Mouse (Mus musculus) embryo, embryonic 11 days (tissue): ENCODE measurements at regions not wholly inside any gene's neighbourhood (a gene's known extent, or its start where the extent isn't known, plus 50 kb on each side); places are given as distances from the start of the nearest gene placed in this dataset.
"Not testable (repeated sequence)": the region's sequence is repeated elsewhere in the genome, so short reads cannot be mapped to it uniquely, and the experiment has no call there.

Experiments
- DNase-seq: peaks from one replicate; pipeline ENCODE4 v3.0.0-alpha.2; 2015

DNA sequence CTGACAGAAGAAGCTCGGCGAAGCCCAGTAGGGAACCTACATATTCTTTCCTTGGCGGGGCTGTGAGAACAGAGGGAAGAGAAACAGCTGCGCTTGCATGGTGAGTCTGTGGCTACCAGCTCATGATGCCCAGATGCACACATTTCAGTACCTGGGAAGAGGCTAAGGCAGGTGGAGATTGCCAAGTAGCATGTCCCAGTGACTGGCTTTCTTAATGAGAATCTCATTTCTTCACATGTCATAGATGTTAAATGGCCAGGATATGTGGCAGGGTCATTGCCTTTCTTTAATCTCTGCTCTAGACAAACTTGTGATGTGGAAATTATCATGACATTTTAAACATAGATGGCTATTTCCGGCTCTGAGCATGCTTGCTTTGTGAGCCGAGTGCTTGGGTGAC is 109.5 kb upstream of the Tns3 start:
- no peak for DNase-seq

GRCm38 (mm10) chr11:8773260-8773659 is 108.9 kb upstream of the Tns3 start:
- peak; percentile 21 for DNase-seq

DNA sequence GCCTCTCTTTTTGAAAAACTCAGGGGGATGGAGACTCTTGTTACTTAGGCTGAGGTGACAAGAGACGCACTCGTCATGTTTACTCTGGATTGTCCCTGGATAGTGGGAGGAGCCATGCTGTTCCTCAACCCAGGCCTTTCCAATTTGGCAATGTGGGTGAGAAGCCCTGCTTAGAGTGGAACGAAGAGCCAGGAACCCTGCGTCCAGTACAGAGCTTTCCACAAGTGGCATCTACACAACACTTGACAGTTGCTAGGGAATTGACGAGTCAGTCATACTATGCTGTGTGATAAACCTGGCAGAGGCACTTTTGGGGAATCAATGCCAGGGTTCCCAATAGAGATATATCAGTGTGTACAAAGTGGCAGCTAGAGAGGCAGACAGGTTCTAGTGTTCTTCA is 108.2 kb upstream of the Tns3 start:
- no peak for DNase-seq

- DNase-seq = not testable (repeated sequence)
Measured at GRCm38 (mm10) chr11:8768706-8769105, 104.4 kb upstream of the Tns3 start.

DNA sequence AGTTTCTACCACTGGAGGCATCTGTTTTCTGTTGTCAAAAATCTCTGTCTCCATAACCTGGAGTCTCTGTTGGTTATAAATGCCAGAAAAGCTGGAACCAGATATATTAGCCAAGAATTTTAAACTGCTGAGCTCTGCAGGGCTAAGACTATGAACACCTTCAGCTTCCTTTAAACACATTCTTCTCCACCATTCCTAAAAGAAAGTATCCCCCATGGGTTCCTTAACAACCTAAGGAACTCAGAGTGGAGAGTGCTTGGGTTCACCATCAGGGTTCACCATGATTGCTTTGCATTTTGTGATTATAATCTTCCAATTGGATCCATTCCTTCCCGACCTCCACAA is 101.2 kb upstream of the Tns3 start:
- no peak for DNase-seq

DNA sequence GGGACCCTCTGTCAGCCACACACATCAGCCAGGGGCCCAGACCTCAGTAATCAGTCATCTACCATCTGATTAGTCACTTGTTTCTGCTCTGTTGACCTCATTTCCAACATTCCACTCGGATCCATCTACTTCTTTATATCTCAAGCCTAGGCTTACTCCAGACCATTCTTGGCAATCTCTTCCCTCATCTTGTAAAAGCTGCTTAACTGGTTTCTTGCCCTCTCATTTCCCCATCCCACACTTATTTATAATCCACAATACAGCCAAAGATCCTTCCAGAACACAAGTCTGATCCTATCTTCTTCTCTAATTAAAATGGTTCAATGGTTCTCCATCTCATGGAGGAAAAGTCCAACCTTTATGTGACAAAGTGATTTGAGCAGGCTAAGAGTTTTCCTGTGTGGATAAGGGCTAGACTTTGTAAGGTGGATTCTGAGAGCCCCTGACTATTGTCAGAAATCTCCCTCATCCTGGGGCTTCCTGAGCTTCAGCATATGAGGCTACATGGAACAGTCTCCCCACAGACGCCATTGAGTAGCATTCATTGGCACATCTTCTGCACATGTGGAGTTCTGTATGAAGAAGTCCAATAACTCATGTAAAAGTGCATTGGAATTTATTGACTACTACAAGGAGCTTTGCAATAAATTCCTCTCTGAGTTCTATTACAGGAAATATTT is 100.7 kb upstream of the Tns3 start:
- DNase-seq = no peak

DNA sequence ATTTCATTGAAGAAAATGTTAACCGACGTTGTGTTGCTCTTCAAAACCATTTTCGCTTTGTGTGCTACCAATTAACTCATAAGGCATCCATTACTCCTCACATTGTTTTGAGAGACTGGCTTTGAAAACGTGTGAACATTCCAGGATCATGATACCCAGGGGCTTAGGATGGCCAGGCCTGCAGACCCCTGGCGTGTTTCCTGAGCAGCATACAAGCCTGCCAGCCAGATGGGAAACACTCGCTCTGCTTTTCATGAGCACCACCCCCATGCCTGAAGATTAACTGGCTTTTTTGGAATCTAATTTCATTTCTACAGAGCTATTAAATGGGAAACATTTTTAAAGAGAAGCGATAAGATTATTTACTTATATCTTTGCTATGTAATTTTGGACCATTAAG is 99.1 kb upstream of the Tns3 start:
- DNase-seq = peak; percentile 57

DNA sequence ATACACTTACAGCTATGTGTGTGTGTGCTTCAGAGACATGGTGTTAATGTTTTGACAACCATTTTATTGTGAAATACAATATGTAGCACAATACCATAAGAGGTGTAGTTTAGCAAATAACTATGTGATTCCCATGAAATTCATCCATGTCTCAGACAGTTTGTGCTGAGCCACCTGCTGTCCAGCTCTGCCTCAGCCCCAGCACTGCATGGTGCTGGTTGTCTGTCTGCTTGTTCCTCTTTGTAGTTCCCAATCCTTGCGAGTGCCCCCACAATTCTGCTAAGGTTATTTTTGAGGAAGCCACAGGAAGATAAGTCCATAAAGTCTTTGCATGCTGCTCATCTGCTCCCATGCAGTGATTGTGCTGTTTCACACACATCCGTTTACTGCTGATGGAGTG is 97.8 kb upstream of the Tns3 start:
- DNase-seq = no peak

DNA sequence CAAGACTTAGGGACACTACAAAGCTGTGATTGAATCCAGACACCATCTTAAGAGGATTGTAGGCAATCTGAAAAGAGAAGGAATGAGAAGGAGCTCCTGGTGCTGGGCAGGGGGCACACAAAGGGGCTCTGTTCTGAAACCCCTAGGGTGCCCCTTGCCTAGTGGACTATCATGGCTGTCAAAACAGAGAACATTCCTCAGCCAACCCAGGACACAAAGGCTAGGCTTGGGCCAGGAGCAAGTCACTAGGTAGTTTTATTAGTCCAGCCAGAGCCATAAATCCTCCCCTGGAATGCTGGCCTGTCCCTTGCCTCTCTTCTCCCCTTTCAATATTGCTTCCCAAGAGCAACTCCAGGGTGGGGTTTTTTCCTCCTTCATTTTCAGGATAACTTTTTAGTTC is 97.3 kb upstream of the Tns3 start:
- peak; percentile 75 for DNase-seq

DNA sequence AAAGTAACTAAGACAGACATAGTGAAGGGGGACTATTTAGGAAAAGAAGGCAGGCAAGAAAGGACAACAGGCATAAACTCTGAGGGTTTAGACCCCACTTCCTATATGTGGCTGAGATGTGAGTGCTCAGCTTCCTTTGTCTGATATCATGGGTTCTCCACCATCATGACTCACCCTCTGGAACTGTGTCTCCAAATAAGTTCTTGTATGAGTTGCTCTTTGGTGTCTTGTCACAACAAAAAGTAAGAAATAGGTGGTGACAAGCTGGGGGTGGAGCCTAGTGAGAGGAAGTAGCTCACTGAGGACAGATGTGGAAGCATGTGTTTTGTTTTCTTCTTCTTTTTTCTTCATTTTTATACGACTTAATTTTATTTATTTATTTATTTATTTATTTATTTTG is 95.5 kb upstream of the Tns3 start:
- no peak for DNase-seq

DNA sequence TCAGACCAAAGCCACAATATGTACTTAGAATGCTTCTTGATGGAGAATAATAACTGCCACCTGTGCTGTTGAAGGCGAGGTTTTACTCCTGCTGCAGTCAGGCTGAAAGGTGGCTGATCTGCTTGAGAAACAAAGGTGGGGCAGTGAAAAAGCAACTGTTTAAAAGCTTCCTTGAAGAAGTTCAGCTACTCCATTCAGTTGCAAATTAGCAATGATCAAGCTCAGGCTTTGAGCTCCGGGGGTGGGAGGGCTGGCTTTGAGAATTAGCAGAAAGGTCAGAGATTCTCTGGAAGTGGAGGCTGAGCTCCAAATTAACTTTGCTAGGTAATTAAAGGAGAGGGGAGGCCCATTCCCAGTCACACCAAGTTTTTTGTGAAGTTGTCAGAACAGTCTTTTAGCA is 90.2 kb upstream of the Tns3 start:
- not testable (repeated sequence) for DNase-seq

DNA sequence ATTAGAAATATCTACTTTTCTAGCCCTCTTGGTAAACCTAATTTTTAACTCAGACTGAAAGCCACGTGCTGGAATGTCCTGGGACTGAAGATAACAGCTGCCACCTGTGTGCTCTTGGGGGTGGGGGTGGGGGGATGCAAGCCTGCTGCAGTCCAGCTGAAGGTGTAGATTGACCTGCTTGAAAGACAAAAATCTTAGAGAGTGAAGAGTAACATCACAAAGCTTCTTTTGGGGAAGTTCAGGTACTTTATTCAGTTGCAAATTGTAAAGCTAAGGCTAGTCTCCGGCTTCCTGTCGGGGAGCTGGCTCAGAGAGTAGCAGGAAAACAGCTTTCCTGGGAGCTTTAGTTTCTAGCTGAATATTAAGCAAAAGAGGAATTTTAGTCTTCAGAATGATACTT is 71.4 kb upstream of the Tns3 start:
- not testable (repeated sequence) for DNase-seq

DNA sequence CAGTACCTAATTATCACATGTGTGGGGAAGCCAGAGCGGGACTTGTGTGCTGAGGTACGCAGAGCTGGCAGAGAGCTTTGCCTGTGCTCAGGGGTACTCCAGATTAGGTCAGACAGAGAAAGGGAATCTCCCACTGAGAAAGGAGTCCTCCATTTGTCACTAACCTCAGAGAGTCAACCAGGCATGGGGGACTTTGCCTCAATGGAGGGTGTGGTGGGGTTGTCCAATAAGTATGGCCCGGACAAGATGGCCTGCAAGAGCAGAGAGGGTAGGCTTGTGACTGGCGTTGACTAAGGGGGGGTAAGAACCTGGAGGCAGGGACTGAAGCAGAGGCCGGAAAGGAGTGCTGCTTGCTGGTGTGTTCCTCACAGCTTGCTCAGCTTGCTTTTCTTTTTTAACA is 62.7 kb upstream of the Tns3 start:
- DNase-seq = no peak

GRCm38 (mm10) chr11:8725505-8725904 is 61.2 kb upstream of the Tns3 start:
- DNase-seq = no peak

GRCm38 (mm10) chr11:8723102-8723640 is 58.8 kb upstream of the Tns3 start:
- DNase-seq = no peak

GRCm38 (mm10) chr11:8719211-8719966 is 55.1 kb upstream of the Tns3 start:
- no peak for DNase-seq

- DNase-seq = no peak
Measured at GRCm38 (mm10) chr11:8717774-8718173, 53.4 kb upstream of the Tns3 start.

DNA sequence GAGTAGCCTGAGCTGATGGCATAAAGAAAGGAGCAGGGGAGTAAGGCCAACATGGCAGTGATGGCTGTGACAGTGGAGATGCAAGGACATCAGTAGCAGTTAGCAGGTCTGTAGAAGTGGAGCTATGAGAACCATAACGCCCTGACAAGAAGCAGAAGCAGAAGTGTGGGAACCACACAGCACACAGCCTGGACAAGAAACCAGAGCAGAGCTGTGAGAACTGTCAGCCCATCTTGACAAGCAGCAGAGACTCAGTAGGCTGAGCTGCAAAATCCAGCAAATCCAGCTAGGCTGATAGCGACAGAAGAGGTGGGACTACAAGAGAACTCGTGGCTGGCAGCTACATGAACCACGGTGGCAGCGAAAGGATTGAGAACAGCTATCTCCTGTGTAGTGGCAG is 52.5 kb upstream of the Tns3 start:
- no peak for DNase-seq

DNA sequence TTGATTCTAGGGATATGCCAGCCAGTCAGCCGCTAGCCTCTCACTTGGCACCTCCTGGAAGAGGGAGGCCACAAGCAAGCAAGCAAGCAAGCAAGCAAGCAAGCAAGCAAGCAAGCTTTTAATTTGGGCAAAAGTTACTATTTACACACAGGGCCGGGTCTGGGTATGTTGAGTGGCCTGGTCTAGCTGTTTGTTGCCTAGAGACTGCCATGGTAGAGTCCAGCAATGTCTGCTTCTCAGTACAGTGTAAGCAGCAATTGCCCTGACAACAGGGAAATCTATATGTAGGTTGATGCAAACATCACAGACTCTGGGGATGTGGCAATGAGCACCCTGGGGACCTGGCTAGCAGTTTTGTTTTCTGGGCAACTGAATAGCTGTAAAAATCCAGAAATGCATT is 51.4 kb upstream of the Tns3 start:
- DNase-seq = no peak
